In the genomic region with DNA sequence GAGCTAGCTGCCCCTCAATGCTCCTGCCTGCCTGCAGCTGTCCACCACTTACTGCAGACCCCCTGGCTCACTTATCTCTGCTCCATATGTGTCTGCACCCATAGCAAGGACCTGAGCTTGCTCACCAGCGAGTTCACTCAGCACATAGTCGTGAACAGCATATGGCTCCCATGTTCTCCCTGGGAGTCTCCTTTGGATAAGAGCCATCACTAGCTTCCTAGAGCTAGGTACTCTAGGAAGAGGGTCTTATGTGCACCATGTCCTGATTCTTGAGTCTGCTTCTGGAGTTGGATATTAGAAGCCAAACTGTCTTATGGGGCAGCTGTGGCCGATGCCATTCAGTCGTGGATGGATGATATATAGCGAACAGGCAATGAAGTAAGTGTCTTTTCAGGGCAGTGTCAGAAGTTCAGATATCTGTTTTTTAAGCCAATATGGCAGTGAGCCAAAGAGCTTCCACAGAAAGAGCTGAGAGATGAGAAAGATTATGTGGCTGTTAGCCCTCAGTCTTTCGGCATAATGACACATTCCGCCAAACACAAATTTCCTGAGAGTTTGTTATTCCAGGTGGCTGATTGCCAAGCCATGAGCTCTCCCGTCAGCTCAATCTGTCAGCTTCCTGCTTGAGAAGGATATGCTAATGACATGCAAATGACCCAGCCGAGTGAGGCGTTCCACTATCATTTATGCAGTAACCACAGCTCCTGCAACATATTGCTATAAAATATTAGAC, we compare ENCODE assay signal across 9 mouse cellular contexts.
DNase-seq lines count a peak whose midpoint lies in the region; ATAC-seq lines count a peak whose summit lies in the region.
"Had no signal": no experiment of that assay in that cellular context is flagged by ENCODE, and none has a peak within 500 bp of the region (broad histone marks: within the 10 kb centered on the region; RNA-seq: fewer than 3 reads in every experiment).

No protein-coding gene starts in this region.

- H3K27me3 ChIP-seq in heart, embryonic 16.5 days (ENCODE audit: control insufficient read depth, insufficient read depth, low read length), result no peaks in the 10 kb centered on the region
- H3K27me3 ChIP-seq in midbrain, embryonic 13.5 days, result no peaks in the 10 kb centered on the region
- H3K27me3 ChIP-seq: Patski had no signal

- WGBS in heart, embryonic 16.5 days, result 22% methylated on average over 10 of the region's 10 CpGs
- WGBS in midbrain, embryonic 13.5 days, result 39% methylated on average over 10 of the region's 10 CpGs

- no peaks in the 10 kb centered on the region for H3K36me3 ChIP-seq in heart, embryonic 16.5 days (ENCODE audit: control insufficient read depth, insufficient read depth)
- peaks cover 54% of the 10 kb centered on the region for H3K36me3 ChIP-seq in midbrain, embryonic 13.5 days

- no peak overlapping the region for H3K9ac ChIP-seq in heart, embryonic 16.5 days (ENCODE audit: low read length)
- H3K9ac ChIP-seq in midbrain, embryonic 13.5 days (replicated peaks), result no peak overlapping the region

- no peaks in the 10 kb centered on the region for H3K9me3 ChIP-seq in heart, embryonic 16.5 days (replicated peaks; ENCODE audit: control insufficient read depth, low read length)
- H3K9me3 ChIP-seq in midbrain, embryonic 13.5 days, result no peaks in the 10 kb centered on the region

- no peak for ATAC-seq in heart, embryonic 16.5 days (replicated peaks; ENCODE audit: extremely low read depth, insufficient read depth, low FRiP score)
- ATAC-seq in midbrain, embryonic 13.5 days, result peak; percentile 76
- no peak for ATAC-seq in granulocyte monocyte progenitor cell, adult 5-6 weeks (replicated peaks; ENCODE audit: poor library complexity, severe bottlenecking)
- ATAC-seq: Patski had no signal

- DNase-seq in left cerebral cortex, adult 11 months (ENCODE audit: low spot score), result peak; percentile 17
- DNase-seq in left cerebral cortex, postnatal 36 days (ENCODE audit: low spot score in 2 of 2), result no peak
- peak; percentile 88 to 91 for DNase-seq in cerebellum, postnatal 14 days
- peak; percentile 60 to 71 for DNase-seq in kidney, postnatal 4 days
- no peak for DNase-seq in thymus, postnatal 10 days (ENCODE audit: low spot score in 2 of 2)

- no peak overlapping the region for H3K4me3 ChIP-seq in heart, embryonic 16.5 days (ENCODE audit: low read length)
- H3K4me3 ChIP-seq in midbrain, embryonic 13.5 days (replicated peaks), result no peak overlapping the region

- H3K27ac ChIP-seq in heart, embryonic 16.5 days (ENCODE audit: low read length), result no peak overlapping the region
- peak overlapping the region; percentile 77 for H3K27ac ChIP-seq in midbrain, embryonic 13.5 days

- intact Hi-C loops in left cerebral cortex, postnatal 36 days (cut with DNase I), result no loop called here

- peak overlapping the region; percentile 5; the same call in 1 of the 2 replicates for H3K4me2 ChIP-seq in heart, embryonic 16.5 days (ENCODE audit: low read depth, low read length)
- 0 out of 2 replicates have a peak overlapping the region, but pooled peaks have one; percentile 5 for H3K4me2 ChIP-seq in midbrain, embryonic 13.5 days (replicated peaks)

- 0 out of 2 replicates have a peak, but pooled peaks cover 4% of the 10 kb centered on the region for H3K4me1 ChIP-seq in heart, embryonic 16.5 days (ENCODE audit: control insufficient read depth, insufficient read depth, low read length)
- H3K4me1 ChIP-seq in midbrain, embryonic 13.5 days (replicated peaks), result peaks cover 28% of the 10 kb centered on the region

Comparison
In these comparisons a context has a peak if more than half of its experiments do, and no peak if none do; other contexts are left out.
1. DNase-seq: peak in left cerebral cortex, adult 11 months (single experiment), cerebellum, postnatal 14 days (2 of 2) and kidney, postnatal 4 days (2 of 2); none in left cerebral cortex, postnatal 36 days (0 of 2) and thymus, postnatal 10 days (0 of 2).